Mouse (Mus musculus): ENCODE measurements around the gene Gm21750. TPM values are rescaled to one million over a fixed set of nuclear protein-coding genes. Genes with fewer than 3 reads are reported as not detected.
"Not testable (repeated sequence)": the region's sequence is repeated elsewhere in the genome, so short reads cannot be mapped to it uniquely, and the experiment has no call there.

Gene Gm21750
- not detected in 2 replicates for polyA plus RNA-seq (2011; ENCODE audit: insufficient read length, low read depth, missing spikeins)

DNA sequence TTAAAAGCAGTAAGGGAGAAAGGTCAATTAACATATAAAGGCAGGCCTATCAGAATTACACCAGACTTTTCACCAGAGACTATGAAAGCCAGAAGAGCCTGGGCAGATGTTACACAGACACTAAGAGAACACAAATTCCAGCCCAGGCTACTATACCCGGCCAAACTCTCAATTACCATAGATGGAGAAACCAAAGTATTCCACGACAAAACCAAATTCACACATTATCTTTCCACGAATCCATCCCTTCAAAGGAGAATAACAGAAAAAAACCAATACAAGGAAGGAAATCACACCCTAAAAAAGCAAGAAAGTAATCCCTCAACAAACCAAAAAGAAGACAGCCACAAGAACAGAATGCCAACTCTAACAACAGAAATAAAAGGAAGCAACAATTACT lies at the start of gene Gm21750:
Gene Gm21750, plus strand, starts transcription at position 301 of the 400 bp plus-strand sequence.
- H3K4me1 ChIP-seq (ENCODE audit: control insufficient read depth, insufficient read depth, low read length); H3K27ac ChIP-seq (ENCODE audit: insufficient read depth, low read length); H3K4me3 ChIP-seq (ENCODE audit: insufficient read depth, low read length): not testable (repeated sequence)

DNA sequence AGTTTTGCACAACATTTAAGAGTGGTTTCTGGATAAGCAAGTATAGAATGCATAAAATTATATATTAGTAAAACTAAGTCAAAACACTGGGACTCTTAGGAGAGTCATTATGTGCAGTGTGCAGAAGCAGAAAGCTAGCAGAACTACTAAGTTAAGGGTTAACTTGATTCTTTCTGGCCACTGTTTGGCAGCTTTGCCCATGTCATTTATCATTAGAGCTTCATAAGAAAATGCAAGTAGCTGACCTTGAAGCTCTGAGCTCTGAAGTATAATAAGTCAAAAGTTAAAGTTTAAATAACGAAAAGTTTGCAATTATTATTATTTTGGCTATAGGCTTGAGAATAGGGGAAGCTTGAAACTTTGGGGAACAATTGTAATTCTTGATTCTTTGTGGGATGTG lies 46.1 kb upstream of the Gm21750 start:
- not testable (repeated sequence) for H3K4me1 ChIP-seq (ENCODE audit: control insufficient read depth, insufficient read depth, low read length); H3K4me3 ChIP-seq (ENCODE audit: insufficient read depth, low read length); H3K27ac ChIP-seq (ENCODE audit: insufficient read depth, low read length)

GRCm38 (mm10) chr14:73620880-73621279 lies 40.1 kb upstream of the Gm21750 start:
- Histone ChIP-seq H3K4me1 (ENCODE audit: control insufficient read depth, insufficient read depth, low read length) (no peaks in the 10 kb centered on the region), H3K27ac (ENCODE audit: insufficient read depth, low read length) (no peak overlapping the region), H3K4me3 (ENCODE audit: insufficient read depth, low read length) (no peak overlapping the region)
- no peak for TF ChIP-seq CTCF (IDR thresholded peaks at IDR 0.05; ENCODE audit: borderline replicate concordance, insufficient read depth, low read length)
- TF ChIP-seq POLR2A (IDR thresholded peaks at IDR 0.05; ENCODE audit: low read depth, low read length): no peak

DNA sequence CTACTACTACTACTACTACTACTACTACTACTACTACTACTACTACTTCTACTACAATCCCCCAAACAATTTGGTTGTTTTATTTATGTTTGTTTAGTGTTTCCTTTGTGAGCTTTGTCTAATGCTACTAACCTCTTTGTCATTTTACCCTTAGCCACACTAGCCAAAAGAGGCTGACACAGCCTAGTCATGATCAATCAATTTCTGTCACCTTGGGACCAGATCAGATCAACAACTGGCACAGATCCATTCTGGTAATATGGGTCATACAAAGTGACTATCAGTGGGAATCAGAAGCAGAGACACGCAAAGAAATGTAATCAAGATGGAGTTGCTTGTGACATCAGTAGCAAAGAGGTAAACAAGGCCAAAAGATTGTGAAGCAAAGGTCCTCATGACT lies 38.0 kb upstream of the Gm21750 start:
- no peak for TF ChIP-seq CTCF (IDR thresholded peaks at IDR 0.05; ENCODE audit: borderline replicate concordance, insufficient read depth, low read length)
- TF ChIP-seq POLR2A (IDR thresholded peaks at IDR 0.05; ENCODE audit: low read depth, low read length): no peak
- Histone ChIP-seq H3K4me3 (ENCODE audit: insufficient read depth, low read length) (no peak overlapping the region), H3K4me1 (ENCODE audit: control insufficient read depth, insufficient read depth, low read length) (no peaks in the 10 kb centered on the region), H3K27ac (ENCODE audit: insufficient read depth, low read length) (no peak overlapping the region)

DNA sequence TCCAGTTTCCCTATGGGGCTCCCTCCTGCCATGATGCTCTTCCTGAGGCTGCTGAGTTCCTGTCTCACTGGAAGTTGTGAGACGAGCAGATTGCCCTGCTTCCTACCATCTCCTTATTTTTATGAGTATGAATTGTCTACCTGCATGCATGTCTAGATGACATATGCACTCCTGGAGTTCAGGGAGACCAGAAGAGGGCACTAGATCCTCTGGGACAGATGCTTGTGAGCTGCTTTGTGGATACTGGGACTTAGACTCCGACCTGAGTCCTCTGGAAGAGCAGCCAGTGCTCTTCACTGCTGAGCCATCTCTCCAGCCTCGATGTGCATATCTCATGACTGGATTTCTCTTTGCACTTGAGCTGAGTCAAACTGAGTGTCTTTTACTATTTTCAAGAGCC lies 35.6 kb upstream of the Gm21750 start:
- Histone ChIP-seq H3K4me3 (ENCODE audit: insufficient read depth, low read length) (no peak overlapping the region), H3K27ac (ENCODE audit: insufficient read depth, low read length) (no peak overlapping the region), H3K4me1 (ENCODE audit: control insufficient read depth, insufficient read depth, low read length) (no peaks in the 10 kb centered on the region)
- TF ChIP-seq POLR2A (IDR thresholded peaks at IDR 0.05; ENCODE audit: low read depth, low read length) (no peak), CTCF (IDR thresholded peaks at IDR 0.05; ENCODE audit: borderline replicate concordance, insufficient read depth, low read length) (no peak)

DNA sequence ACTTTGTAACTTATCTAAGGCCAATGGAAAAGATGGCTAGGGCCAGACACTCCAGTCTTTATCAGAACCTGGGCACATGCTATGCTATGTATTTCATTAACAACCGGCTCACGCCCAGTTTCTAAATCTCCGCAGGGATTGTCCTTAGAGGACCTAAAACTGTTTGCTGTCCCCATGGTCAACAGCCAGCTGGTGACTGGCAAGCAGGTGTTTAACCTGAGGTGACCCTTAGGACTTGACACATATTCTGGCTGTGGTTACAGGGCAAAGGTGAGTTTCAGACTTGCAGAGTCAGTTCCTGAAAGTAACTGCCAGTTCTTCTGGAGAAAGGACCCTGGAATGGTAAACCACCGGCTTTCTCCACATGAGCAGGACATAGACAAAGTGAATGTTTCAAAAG lies 29.5 kb upstream of the Gm21750 start:
- Histone ChIP-seq H3K27ac (ENCODE audit: insufficient read depth, low read length) (no peak overlapping the region), H3K4me1 (ENCODE audit: control insufficient read depth, insufficient read depth, low read length) (no peaks in the 10 kb centered on the region), H3K4me3 (ENCODE audit: insufficient read depth, low read length) (no peak overlapping the region)
- TF ChIP-seq POLR2A (IDR thresholded peaks at IDR 0.05; ENCODE audit: low read depth, low read length) (no peak), CTCF (IDR thresholded peaks at IDR 0.05; ENCODE audit: borderline replicate concordance, insufficient read depth, low read length) (no peak)

GRCm38 (mm10) chr14:73632648-73633263 lies 28.3 kb upstream of the Gm21750 start:
- no peak overlapping the region for H3K27ac ChIP-seq (ENCODE audit: insufficient read depth, low read length)
- TF ChIP-seq CTCF (IDR thresholded peaks at IDR 0.05; ENCODE audit: borderline replicate concordance, insufficient read depth, low read length): no peak
- no peak for TF ChIP-seq POLR2A (IDR thresholded peaks at IDR 0.05; ENCODE audit: low read depth, low read length)
- H3K4me1 ChIP-seq (ENCODE audit: control insufficient read depth, insufficient read depth, low read length): no peaks in the 10 kb centered on the region

DNA sequence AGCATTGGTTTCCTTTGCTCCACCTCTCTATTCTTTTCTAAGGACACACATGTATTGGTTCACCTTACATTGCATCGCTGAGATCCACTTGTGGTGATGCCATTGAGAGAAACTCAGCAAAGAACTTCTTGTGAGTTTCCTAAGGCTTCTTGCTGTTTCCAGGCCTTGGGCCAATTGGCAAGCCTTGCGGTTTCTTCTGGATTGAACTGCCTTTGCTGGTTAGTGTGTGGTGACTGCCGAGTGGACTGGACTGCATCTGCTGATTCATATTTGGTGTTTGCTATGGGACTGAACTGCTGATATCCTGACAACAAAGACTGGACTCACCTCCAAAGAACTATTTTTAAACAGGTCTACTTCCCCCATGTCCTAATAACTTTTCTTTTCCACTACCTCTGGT lies 26.7 kb upstream of the Gm21750 start:
- Histone ChIP-seq H3K4me1 (ENCODE audit: control insufficient read depth, insufficient read depth, low read length) (no peaks in the 10 kb centered on the region), H3K27ac (ENCODE audit: insufficient read depth, low read length) (no peak overlapping the region), H3K4me3 (ENCODE audit: insufficient read depth, low read length) (no peak overlapping the region)
- TF ChIP-seq CTCF (IDR thresholded peaks at IDR 0.05; ENCODE audit: borderline replicate concordance, insufficient read depth, low read length) (no peak), POLR2A (IDR thresholded peaks at IDR 0.05; ENCODE audit: low read depth, low read length) (no peak)

More at GRCm38 (mm10) chr14:73632648-73633263, 28.3 kb upstream of the Gm21750 start:
- H3K4me3 ChIP-seq (ENCODE audit: insufficient read depth, low read length): no peak overlapping the region

DNA sequence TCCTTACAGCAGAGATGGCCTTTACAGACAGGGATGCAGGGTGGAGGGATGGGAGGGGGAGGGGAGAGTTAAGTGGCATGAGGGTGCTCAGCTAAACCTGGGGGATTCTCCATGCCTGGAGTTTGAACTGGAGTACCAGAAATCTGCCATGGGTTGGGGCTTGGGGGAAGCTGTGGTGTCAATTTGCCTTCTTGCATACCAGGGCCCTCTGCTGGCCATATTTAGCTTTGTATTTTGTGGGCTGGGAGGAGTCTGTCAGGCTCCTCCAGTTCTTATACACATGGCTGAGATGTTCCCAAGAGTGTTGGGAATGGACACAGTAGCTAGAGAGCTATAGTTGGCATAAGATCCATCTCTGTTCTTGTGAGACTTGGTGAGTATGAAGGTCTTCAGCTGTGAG lies 23.6 kb upstream of the Gm21750 start:
- Histone ChIP-seq H3K27ac (ENCODE audit: insufficient read depth, low read length) (no peak overlapping the region), H3K4me3 (ENCODE audit: insufficient read depth, low read length) (no peak overlapping the region), H3K4me1 (ENCODE audit: control insufficient read depth, insufficient read depth, low read length) (no peaks in the 10 kb centered on the region)
- TF ChIP-seq POLR2A (IDR thresholded peaks at IDR 0.05; ENCODE audit: low read depth, low read length): no peak
- TF ChIP-seq CTCF (IDR thresholded peaks at IDR 0.05; ENCODE audit: borderline replicate concordance, insufficient read depth, low read length): no peak

GRCm38 (mm10) chr14:73650179-73650578 lies 10.8 kb upstream of the Gm21750 start:
- no peak for TF ChIP-seq CTCF (IDR thresholded peaks at IDR 0.05; ENCODE audit: borderline replicate concordance, insufficient read depth, low read length)
- Histone ChIP-seq H3K27ac (ENCODE audit: insufficient read depth, low read length) (no peak overlapping the region), H3K4me3 (ENCODE audit: insufficient read depth, low read length) (no peak overlapping the region), H3K4me1 (ENCODE audit: control insufficient read depth, insufficient read depth, low read length) (no peaks in the 10 kb centered on the region)

- no peak for TF ChIP-seq POLR2A (IDR thresholded peaks at IDR 0.05; ENCODE audit: low read depth, low read length)
- TF ChIP-seq CTCF (IDR thresholded peaks at IDR 0.05; ENCODE audit: borderline replicate concordance, insufficient read depth, low read length): no peak
- no peak overlapping the region for H3K4me3 ChIP-seq (ENCODE audit: insufficient read depth, low read length)
- no peaks in the 10 kb centered on the region for H3K4me1 ChIP-seq (ENCODE audit: control insufficient read depth, insufficient read depth, low read length)
- H3K27ac ChIP-seq (ENCODE audit: insufficient read depth, low read length): no peak overlapping the region
These were observed 9.1 kb downstream of the Gm21750 start for GRCm38 (mm10) chr14:73670091-73670490.

All from embryonic fibroblast, embryonic 13.5 days (primary cell).